Comparison of ENCODE assay signal across 20 mouse cellular contexts in genomic region chr1:86287473-86287872, GRCm38 (mm10).
"Had no signal": no experiment of that assay in that cellular context is flagged by ENCODE, and none has a peak within 500 bp of the region (broad histone marks: within the 10 kb centered on the region; RNA-seq: fewer than 3 reads in every experiment).

No protein-coding gene starts in this region.

- H3K27ac ChIP-seq: lung, embryonic 15.5 days; macrophage; midbrain, embryonic 13.5 days; midbrain, embryonic 15.5 days; neural tube, embryonic 13.5 days; neural tube, embryonic 15.5 days had no signal

- DNase-seq: lung, adult 2 months; lung, postnatal 14 days; lung, postnatal 36 days; retina, postnatal 1 day; right cerebral cortex, adult 18-20 months; right cerebral cortex, postnatal 25 days; right cerebral cortex, postnatal 4 days; spleen, adult 18-20 months; thymus, adult 2 months; thymus, postnatal 25 days; thymus, postnatal 4 days had no signal

- H3K4me1 ChIP-seq: lung, embryonic 15.5 days; midbrain, embryonic 13.5 days; midbrain, embryonic 15.5 days; neural tube, embryonic 13.5 days; neural tube, embryonic 15.5 days had no signal

- H3K36me3 ChIP-seq: lung, embryonic 15.5 days; midbrain, embryonic 13.5 days; midbrain, embryonic 15.5 days; neural tube, embryonic 13.5 days; neural tube, embryonic 15.5 days had no signal

- H3K27me3 ChIP-seq: lung, embryonic 15.5 days; megakaryocyte, embryonic 14.5 days; midbrain, embryonic 13.5 days; midbrain, embryonic 15.5 days; neural tube, embryonic 13.5 days; neural tube, embryonic 15.5 days had no signal

- H3K9ac ChIP-seq: lung, embryonic 15.5 days; midbrain, embryonic 13.5 days; midbrain, embryonic 15.5 days; neural tube, embryonic 13.5 days; neural tube, embryonic 15.5 days had no signal

- H3K4me3 ChIP-seq: lung, embryonic 15.5 days; megakaryocyte, embryonic 14.5 days; midbrain, embryonic 13.5 days; midbrain, embryonic 15.5 days; neural tube, embryonic 13.5 days; neural tube, embryonic 15.5 days had no signal

- H3K9me3 ChIP-seq: lung, embryonic 15.5 days; megakaryocyte, embryonic 14.5 days; midbrain, embryonic 13.5 days; midbrain, embryonic 15.5 days; neural tube, embryonic 13.5 days; neural tube, embryonic 15.5 days had no signal

- H3K4me2 ChIP-seq: lung, embryonic 15.5 days; midbrain, embryonic 11.5 days; midbrain, embryonic 13.5 days; midbrain, embryonic 15.5 days; neural tube, embryonic 13.5 days; neural tube, embryonic 15.5 days had no signal

- ATAC-seq: lung, postnatal 0 days; midbrain, embryonic 13.5 days; midbrain, embryonic 15.5 days had no signal
